Mouse (Mus musculus): ENCODE data around the gene Nudt15. TPM values are rescaled to one million over a fixed set of nuclear protein-coding genes. Genes with fewer than 3 reads are reported as not detected.

Gene Nudt15
- polyA plus RNA-seq, 1 experiment, result 2.7 TPM

DNA sequence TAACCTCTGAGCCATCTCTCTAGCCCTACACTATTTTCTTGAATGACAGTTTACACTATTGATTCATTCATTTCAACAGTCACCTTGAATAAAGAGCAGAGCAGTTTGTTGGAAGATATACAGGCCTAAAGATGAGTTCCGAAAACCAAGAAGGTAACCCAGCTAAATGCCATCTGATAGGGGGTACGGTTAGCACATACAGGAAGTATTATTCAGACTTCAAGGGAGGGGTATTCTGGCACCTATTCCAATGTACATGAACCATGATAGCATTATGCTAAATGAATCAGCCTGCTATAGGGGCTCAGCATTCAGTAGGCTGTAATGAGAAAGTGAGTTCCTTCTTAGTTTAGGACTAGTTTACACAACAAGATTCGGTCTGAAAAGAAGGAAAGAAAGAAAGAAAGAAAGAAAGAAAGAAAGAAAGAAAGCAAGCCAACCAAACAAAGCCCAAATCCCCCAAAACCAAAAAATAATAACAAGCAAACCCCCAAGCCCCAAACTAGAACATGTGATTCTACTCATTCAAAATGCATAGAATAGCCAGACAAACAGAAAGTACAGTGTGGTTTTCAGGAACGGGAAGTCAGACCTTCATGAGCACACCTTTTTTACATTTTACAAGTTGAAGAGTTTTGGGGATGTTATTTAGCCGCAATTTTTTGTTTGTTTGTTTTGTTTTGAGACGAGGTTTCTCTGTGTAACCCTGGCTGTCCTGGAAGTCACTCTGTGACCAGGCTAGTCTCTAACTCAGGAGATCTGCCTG is 39.2 kb downstream of the Nudt15 start:
- H3K4me3 ChIP-seq (ENCODE audit: insufficient read depth, low read length), result no peak overlapping the region
- TF ChIP-seq POLR2A (IDR thresholded peaks at IDR 0.05; ENCODE audit: borderline replicate concordance, low read depth, low read length) (no peak), CTCF (IDR thresholded peaks at IDR 0.05; ENCODE audit: low read depth, low read length) (no peak)
- no peak overlapping the region for H3K27ac ChIP-seq (ENCODE audit: insufficient read depth, low read depth, low read length)
- peaks cover 4% of the 10 kb centered on the region; the same call in 1 of the 2 replicates for H3K4me1 ChIP-seq (ENCODE audit: control insufficient read depth, insufficient read depth, low read length)

DNA sequence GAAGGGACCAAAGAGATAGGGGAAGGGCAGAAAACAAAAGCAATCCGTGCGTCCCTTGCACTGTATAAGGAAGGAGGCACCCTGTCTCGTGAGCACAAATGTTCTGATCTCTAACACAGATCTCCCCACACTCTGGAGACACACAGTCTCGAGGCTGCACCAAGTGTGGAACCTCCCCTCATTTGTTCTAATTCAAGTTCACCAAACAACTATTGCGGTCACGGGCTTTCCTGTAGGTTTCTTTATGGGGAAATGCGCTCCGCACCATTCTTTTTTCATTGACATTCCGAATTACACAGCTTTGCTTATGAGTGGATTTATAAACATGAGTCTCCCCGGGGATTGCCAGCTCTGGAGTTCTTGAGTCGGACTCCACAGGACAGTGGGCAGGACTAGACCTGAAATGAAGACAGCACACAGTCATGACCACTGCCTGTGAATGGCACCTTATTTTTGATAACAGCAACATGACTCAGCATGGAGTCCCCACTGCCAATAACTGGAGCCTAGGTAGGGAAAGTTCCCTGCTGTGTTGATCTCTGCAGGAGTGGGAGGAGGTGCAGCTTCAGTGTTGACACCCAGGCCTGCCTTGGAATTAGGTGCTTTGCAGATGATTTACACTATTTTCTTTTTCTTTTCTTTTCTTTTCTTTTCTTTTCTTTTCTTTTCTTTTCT is 40.2 kb downstream of the Nudt15 start:
- Histone ChIP-seq H3K27ac (ENCODE audit: insufficient read depth, low read depth, low read length) (peak overlapping the region; percentile 43; the same call in 1 of the 2 replicates), H3K4me1 (ENCODE audit: control insufficient read depth, insufficient read depth, low read length) (peaks cover 4% of the 10 kb centered on the region; the same call in 1 of the 2 replicates), H3K4me3 (ENCODE audit: insufficient read depth, low read length) (peak overlapping the region; percentile 21; the same call in 1 of the 2 replicates)
- no peak for TF ChIP-seq POLR2A (IDR thresholded peaks at IDR 0.05; ENCODE audit: borderline replicate concordance, low read depth, low read length)

DNA sequence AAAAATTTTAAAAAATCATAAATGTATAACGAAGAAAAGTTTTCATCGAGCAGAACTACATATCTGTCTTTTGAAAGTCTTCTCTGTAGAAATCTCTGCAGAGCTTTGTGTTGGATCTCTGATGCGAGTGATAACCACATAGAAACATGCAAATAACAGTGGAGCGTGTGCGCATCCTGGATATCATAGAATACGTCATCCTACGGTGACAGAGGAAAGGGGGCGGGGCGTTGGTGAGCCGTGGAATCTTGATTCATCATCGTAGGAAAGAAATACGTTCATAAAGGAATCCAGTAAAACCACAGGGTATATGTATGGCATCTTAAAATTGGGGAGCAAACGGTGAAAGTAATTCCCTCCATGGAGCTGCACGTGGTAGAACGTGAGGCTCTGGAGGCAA is 40.8 kb downstream of the Nudt15 start:
- peaks cover 4% of the 10 kb centered on the region; the same call in 1 of the 2 replicates for H3K4me1 ChIP-seq (ENCODE audit: control insufficient read depth, insufficient read depth, low read length)
- no peak overlapping the region for H3K4me3 ChIP-seq (ENCODE audit: insufficient read depth, low read length)

DNA sequence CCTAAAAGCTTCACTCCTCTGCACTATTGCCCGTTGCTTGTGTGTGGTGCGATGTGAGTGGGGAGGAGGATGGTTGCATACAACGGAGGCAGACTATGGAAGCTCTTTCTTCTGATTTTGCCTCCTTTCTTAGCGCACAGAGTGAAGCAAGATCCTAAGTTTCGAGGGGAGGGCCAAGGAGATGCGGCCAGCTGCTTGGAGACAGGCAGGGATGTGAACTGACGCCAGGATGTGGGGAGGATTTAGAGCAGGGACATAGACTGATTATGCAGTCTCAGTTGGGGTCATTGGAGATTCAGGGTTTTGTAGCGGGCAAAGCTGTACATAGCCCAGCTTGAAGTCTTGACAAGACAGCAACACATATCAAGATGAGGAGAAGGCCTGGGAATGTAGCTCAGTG is 41.8 kb downstream of the Nudt15 start:
- Histone ChIP-seq H3K27ac (ENCODE audit: insufficient read depth, low read depth, low read length) (no peak overlapping the region), H3K4me1 (ENCODE audit: control insufficient read depth, insufficient read depth, low read length) (peaks cover 2% of the 10 kb centered on the region; the same call in 1 of the 2 replicates), H3K4me3 (ENCODE audit: insufficient read depth, low read length) (no peak overlapping the region)
- TF ChIP-seq POLR2A (IDR thresholded peaks at IDR 0.05; ENCODE audit: borderline replicate concordance, low read depth, low read length) (no peak), CTCF (IDR thresholded peaks at IDR 0.05; ENCODE audit: low read depth, low read length) (no peak)

More for the DNA sequence above, 40.8 kb downstream of the Nudt15 start:
- no peak for TF ChIP-seq CTCF (IDR thresholded peaks at IDR 0.05; ENCODE audit: low read depth, low read length)
- no peak for TF ChIP-seq POLR2A (IDR thresholded peaks at IDR 0.05; ENCODE audit: borderline replicate concordance, low read depth, low read length)
- H3K27ac ChIP-seq (ENCODE audit: insufficient read depth, low read depth, low read length), result no peak overlapping the region

DNA sequence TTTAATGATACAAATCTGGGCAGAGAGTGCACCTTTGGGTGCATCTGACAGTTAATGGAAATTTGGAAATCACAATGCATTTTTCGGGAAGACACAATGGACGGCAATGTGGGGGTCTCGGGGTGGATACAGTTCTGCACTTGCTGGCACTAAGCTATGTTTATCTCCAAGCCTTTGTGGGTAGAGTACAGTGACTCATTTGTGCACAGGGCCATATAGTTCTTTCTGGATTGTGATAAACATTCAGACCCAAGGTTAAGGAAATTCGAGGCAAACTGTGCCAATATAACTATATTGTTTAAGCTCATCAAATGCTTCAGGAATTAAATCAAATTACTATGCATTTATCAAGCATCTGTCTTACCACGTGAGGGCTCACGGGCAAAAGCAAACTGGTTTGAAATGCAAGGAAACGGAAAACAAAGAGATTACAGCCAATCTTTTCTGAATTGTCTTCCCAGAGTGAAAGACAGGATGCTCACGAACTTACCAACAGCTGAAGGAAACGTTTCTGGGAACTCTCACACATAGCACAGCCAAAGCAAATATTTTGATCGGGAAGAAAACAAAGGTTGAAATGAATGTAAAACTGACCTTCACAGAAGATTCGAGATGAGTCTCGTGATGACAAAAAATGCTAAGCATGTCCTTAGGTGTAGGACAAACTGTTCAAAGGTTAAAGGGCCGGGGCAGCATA is 44.7 kb downstream of the Nudt15 start:
- Histone ChIP-seq H3K27ac (ENCODE audit: insufficient read depth, low read depth, low read length) (no peak overlapping the region), H3K4me3 (ENCODE audit: insufficient read depth, low read length) (no peak overlapping the region), H3K4me1 (ENCODE audit: control insufficient read depth, insufficient read depth, low read length) (peaks cover 2% of the 10 kb centered on the region; the same call in 1 of the 2 replicates)
- no peak for TF ChIP-seq CTCF (IDR thresholded peaks at IDR 0.05; ENCODE audit: low read depth, low read length)

DNA sequence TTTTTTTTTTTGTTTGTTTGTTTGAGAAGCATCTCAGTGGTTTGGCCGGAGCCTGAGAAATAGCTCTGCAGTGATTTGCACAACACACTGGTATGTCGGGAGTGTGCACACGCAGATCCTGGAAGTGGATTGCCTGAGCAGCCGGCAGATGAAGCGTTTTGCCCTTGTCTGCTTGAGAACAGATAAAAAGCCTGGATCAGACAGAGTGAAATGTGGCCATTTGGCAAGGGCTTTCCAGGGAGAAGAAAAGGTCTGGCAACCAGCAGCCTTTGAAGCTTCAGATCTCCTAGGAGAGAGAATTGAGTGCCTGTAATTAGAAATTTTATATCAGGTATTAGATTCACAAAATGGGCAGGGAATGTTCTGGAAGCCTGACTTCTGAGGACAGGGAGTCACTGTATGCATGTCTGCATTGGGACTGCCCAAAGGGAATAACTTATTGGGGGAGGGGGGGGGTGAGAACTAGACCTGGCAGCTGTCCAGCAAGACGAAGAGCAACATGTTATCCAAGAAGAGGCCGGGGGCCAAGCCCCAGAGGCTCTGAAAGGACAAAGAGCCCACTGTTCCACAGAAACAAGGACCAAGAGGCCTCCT is 45.4 kb downstream of the Nudt15 start:
- H3K27ac ChIP-seq (ENCODE audit: insufficient read depth, low read depth, low read length), result no peak overlapping the region
- H3K4me1 ChIP-seq (ENCODE audit: control insufficient read depth, insufficient read depth, low read length), result no peaks in the 10 kb centered on the region
- H3K4me3 ChIP-seq (ENCODE audit: insufficient read depth, low read length), result no peak overlapping the region
- no peak for TF ChIP-seq POLR2A (IDR thresholded peaks at IDR 0.05; ENCODE audit: borderline replicate concordance, low read depth, low read length)
- no peak for TF ChIP-seq CTCF (IDR thresholded peaks at IDR 0.05; ENCODE audit: low read depth, low read length)

DNA sequence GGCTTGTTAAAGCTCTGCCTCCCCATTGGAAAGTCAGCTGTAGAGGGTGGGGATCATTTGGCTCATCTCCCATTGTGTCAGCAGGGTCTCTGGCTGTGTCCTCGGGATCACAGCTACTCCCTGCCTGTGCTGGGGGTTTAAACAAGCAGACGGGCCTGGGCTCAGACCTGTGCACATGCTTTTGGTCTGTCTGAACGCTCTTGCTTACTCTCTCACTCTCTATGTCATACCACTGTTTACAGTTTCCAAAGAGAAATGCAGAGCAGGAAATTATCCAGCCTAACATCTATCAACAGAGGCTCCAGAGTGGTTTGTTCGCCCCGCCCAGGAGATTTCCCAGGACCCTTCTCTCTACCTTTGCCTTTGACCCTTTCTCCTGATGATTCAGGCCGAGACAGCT is 46.3 kb downstream of the Nudt15 start:
- no peaks in the 10 kb centered on the region for H3K4me1 ChIP-seq (ENCODE audit: control insufficient read depth, insufficient read depth, low read length)
- no peak overlapping the region for H3K4me3 ChIP-seq (ENCODE audit: insufficient read depth, low read length)
- H3K27ac ChIP-seq (ENCODE audit: insufficient read depth, low read depth, low read length), result no peak overlapping the region
- TF ChIP-seq POLR2A (IDR thresholded peaks at IDR 0.05; ENCODE audit: borderline replicate concordance, low read depth, low read length) (no peak), CTCF (IDR thresholded peaks at IDR 0.05; ENCODE audit: low read depth, low read length) (no peak)

DNA sequence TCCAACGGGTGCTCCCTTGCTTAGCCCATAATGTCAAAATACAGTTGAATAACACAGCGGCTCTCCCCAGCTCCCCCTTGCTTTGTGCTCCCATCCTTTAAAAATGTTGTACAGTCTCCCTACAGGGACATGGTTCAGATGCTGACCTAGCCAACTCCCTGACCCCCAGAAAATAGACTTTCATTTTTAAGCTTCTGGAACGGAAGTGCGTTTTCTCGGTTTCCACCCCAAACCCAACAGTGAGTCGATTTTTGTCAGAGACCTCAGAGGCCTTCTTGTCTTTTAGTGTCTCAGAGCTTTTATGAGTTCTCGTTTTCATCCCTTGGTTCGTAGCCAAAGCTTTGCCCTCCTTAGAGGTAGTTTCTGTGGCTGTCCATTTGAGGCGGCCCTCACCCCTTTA is 46.8 kb downstream of the Nudt15 start:
- H3K4me1 ChIP-seq (ENCODE audit: control insufficient read depth, insufficient read depth, low read length), result no peaks in the 10 kb centered on the region
- TF ChIP-seq CTCF (IDR thresholded peaks at IDR 0.05; ENCODE audit: low read depth, low read length) (no peak), POLR2A (IDR thresholded peaks at IDR 0.05; ENCODE audit: borderline replicate concordance, low read depth, low read length) (no peak)
- no peak overlapping the region for H3K27ac ChIP-seq (ENCODE audit: insufficient read depth, low read depth, low read length)
- H3K4me3 ChIP-seq (ENCODE audit: insufficient read depth, low read length), result no peak overlapping the region

DNA sequence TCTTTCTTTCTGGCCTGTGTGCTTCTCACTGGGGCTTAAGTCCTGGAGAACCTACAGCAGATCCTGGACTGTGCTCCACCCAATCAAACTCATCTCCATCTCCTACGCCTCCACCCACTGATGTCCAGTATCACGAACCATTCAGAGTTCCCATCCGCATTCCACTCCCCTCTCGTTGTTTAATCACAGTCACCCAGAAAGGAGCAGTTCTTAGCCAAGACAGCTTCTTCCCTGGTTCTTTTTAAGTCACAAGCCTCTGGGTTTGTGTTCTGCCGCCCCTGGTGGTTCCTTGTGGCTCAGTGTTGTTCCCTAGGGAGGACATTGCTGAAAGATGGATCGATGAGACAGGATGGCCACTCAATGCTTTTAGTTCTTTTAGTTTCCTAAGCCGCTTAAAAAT is 52.3 kb downstream of the Nudt15 start:
- no peak overlapping the region for H3K27ac ChIP-seq (ENCODE audit: insufficient read depth, low read depth, low read length)
- no peak overlapping the region for H3K4me3 ChIP-seq (ENCODE audit: insufficient read depth, low read length)
- H3K4me1 ChIP-seq (ENCODE audit: control insufficient read depth, insufficient read depth, low read length), result no peaks in the 10 kb centered on the region
- no peak for TF ChIP-seq CTCF (IDR thresholded peaks at IDR 0.05; ENCODE audit: low read depth, low read length)
